Mouse (Mus musculus): ENCODE measurements around the gene Tead4.

GRCm38 (mm10) chr6:128338876-128339275, 38.3 kb upstream of the Tead4 start:
- TF ChIP-seq TAL1 (IDR thresholded peaks at IDR 0.05; ENCODE audit: low read length) (no peak), GATA1 (IDR thresholded peaks at IDR 0.05; ENCODE audit: low read length) (no peak)
